18 mouse cellular contexts compared by ENCODE assay signal in the genomic region with DNA sequence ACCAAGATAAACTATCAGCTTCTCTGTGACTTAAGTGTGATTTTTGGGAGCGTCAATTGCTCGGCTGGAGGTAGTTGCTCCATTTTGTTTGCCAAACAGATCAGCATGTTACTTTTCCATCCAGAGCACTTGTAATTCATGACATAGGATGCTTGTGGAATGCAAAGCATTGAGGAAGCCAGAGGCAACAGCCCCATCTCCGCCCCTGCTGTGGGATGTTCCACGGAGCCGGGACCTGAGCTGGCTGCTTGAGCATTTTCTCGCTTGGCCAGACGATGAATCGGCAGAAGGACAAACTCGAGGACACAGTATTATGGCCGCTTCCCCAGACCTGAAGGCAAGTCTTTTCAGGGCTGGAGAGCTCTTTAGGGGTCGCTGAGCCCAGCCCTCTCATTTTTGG.
"Had no signal": no experiment of that assay in that cellular context is flagged by ENCODE, and none has a peak within 500 bp of the region (broad histone marks: within the 10 kb centered on the region; RNA-seq: fewer than 3 reads in every experiment).

No protein-coding gene starts in this region.

- H3K4me1 ChIP-seq: midbrain, embryonic 10.5 days; midbrain, embryonic 12.5 days had no signal

- H3K9ac ChIP-seq: lung, embryonic 14.5 days; midbrain, embryonic 12.5 days; neural tube, embryonic 13.5 days; neural tube, embryonic 15.5 days had no signal

- DNase-seq: lung, adult 18-20 months; lung, embryonic 14.5 days; lung, postnatal 10 days; lung, postnatal 4 days; midbrain, embryonic 14.5 days; right cerebral cortex, adult 18-20 months; right cerebral cortex, postnatal 25 days; right cerebral cortex, postnatal 4 days; spleen, adult 18-20 months; thymus, adult 18-20 months; thymus, postnatal 14 days; thymus, postnatal 36 days had no signal

- H3K27ac ChIP-seq: midbrain, embryonic 10.5 days; midbrain, embryonic 12.5 days; neural tube, embryonic 13.5 days; neural tube, embryonic 15.5 days had no signal

- ATAC-seq: midbrain, embryonic 16.5 days had no signal

- H3K27me3 ChIP-seq: midbrain, embryonic 12.5 days; neural tube, embryonic 13.5 days; neural tube, embryonic 15.5 days had no signal

- H3K36me3 ChIP-seq: midbrain, embryonic 10.5 days; midbrain, embryonic 12.5 days; neural tube, embryonic 13.5 days; neural tube, embryonic 15.5 days had no signal

- H3K9me3 ChIP-seq: midbrain, embryonic 12.5 days; neural tube, embryonic 13.5 days; neural tube, embryonic 15.5 days had no signal

- H3K4me2 ChIP-seq: lung, embryonic 14.5 days; midbrain, embryonic 12.5 days; neural tube, embryonic 13.5 days; neural tube, embryonic 15.5 days had no signal

- H3K4me3 ChIP-seq: midbrain, embryonic 10.5 days; midbrain, embryonic 12.5 days; myocyte; neural tube, embryonic 13.5 days; neural tube, embryonic 15.5 days had no signal
